Mouse (Mus musculus): ENCODE measurements around the gene Tnfrsf25.

DNA sequence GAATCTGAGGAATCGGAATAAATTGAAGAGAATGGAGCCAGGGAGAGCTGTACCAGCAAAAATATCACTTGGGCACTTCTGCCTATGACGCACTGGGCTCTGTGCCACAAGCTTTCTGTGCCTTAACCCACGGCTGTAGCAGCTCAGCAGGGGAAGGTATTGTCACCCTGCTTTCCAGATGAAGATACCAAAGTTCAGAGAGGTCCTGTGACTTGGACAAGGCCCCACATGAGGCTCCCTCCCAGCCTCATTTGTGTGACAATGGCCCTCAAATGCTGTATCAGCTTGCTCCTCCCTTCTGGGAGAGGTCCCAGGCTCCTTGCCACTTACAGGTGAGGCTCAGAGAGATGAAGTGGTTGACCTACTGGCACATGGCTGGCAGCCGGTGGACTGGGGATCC, 27.6 kb upstream of the Tnfrsf25 start:
- TF ChIP-seq CTCF (IDR thresholded peaks at IDR 0.05; ENCODE audit: low read depth) (no peak), EP300 (IDR thresholded peaks at IDR 0.05; ENCODE audit: low read depth) (no peak)
